Mouse (Mus musculus): ENCODE data around the gene Vps45. TPM values are rescaled to one million over a fixed set of nuclear protein-coding genes. Genes with fewer than 3 reads are reported as not detected.

Vps45 gene
- total RNA-seq, 2 experiments from 2014 or later = 53.6 to 54.1 TPM

DNA sequence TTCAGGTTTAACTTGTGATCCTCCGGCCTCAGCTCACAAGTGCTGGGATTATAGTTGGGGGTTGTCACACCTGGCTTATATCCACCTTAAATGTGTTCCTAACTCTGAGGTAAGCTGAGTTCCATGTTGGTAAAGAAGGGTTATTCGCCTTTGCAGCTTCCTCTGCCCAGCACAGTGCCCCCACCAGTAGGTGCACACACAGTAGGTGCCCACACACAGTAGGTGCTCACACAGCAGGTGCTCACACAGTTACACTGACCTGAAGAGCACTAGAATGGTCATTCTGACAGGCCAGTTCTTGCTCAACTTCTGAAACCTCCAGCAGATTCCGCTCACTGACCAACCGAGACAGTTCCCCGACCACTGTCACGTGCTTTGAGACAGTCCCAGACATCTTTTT is 17.2 kb downstream of the Vps45 start:
- intact Hi-C loops (cut with DNase I) = no loop called here

GRCm38 (mm10) chr3:96040663-96041006 is 17.6 kb downstream of the Vps45 start:
- DNase-seq = no peak
- intact Hi-C loops (cut with DNase I) = no loop called here

More for the DNA sequence above, 17.2 kb downstream of the Vps45 start:
- DNase-seq = no peak

DNA sequence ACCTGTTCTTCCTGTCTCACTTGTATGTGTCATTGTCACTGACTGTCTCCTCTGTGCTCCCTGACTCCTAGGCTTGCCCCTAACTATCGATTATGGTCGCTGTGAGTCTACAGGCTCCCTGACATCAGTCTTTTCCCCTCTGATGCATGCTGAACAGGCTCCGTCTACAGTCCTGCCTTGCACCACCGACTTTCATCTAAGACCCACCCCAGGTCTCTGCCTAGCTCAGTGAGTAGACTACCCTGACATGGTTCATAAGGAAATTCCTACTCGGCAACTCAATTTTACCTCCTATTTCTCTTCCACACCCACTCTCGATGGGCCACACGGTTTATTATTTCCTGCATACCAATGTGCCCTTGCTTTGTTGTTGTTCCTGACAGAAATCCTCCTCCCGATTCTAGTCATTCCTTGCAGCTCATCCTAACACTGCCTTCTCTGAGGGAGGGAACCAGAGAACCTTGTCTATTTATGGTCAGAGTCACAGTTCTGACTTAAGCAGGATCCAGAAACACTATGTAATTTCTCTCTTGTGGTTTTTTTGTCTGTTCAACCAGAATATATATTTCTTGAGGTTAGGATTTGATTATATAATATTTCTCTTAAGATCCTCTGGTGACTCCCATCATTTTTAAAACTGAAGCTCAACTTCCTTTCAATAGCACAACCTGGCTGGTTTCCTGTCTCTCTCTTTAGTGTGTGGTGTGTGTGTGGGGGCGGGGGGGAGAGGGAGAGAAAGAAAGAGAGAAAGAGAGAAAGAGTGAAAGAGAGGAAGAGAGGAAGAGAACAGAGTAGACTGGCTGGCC is 18.2 kb downstream of the Vps45 start:
- DNase-seq = no peak

GRCm38 (mm10) chr3:96038851-96039250 is 19.4 kb downstream of the Vps45 start:
- intact Hi-C loops (cut with DNase I) = no loop called here
- no peak for DNase-seq

More for the DNA sequence above, 18.2 kb downstream of the Vps45 start:
- intact Hi-C loops (cut with DNase I) = no loop called here

- no peak for DNase-seq
- intact Hi-C loops (cut with DNase I) = no loop called here
Observed at GRCm38 (mm10) chr3:96038156-96038555, 20.1 kb downstream of the Vps45 start.

DNA sequence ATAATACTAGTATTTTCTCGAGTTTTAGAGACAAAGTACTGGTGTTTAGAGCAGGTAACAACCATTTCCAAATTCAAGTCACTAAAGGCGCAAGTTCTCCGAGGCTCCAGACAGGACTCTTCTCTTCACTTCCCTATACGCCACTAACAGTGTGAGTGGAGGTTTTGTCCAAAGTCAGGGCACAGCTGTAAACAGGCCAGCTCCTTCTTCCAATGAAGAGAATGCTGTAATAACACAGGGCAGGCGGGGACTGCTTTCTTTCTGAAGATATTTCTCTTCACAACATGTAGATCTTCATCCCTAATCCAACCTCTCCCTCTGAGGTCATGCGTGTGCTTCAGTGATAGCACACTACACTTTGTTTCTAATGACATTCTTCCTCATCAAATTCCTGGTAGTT is 21.5 kb downstream of the Vps45 start:
- DNase-seq = no peak
- intact Hi-C loops (cut with DNase I) = no loop called here

GRCm38 (mm10) chr3:96033046-96033445 is 25.2 kb downstream of the Vps45 start:
- intact Hi-C loops (cut with DNase I) = no loop called here
- no peak for DNase-seq

DNA sequence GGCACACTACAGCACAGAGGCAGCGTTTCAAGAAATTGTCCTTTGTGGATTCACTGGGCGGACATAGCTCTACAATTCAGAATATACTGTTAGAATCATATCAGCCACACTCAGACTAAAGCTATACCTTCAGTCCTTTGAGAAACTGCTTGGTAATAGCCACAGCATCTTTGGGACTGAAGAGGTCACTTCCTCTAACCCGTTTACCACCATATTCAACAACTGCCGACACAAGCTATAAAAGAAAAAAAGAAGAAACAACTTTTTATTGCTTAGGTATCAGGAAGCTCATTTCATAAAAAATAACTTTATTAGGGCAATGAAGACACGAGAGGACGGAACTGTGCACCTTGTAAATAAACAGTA is 25.6 kb downstream of the Vps45 start:
- DNase-seq = no peak
- intact Hi-C loops (cut with DNase I) = no loop called here

- intact Hi-C loops (cut with DNase I) = no loop called here
- no peak for DNase-seq
Observed at GRCm38 (mm10) chr3:96031991-96032651, 26.1 kb downstream of the Vps45 start.

DNA sequence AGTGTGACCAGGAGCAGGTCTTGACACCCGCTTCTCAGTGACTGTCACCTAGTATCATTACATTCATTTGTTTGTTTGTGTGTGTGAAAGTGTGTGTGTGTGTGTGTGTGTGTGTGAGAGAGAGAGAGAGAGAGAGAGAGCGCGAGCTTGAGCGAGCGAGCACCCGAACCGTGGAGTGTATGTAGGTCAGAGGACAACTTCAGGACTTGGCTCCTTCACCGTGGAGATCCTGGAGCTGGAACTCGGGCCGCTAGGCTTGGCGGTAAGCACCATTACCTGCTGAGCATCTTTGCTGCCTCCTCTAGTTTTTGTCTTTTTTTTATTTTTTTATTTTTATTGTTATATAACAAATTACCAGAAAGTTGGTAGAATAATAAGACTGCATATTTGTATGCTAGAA is 28.5 kb downstream of the Vps45 start:
- no peak for DNase-seq
- intact Hi-C loops (cut with DNase I) = no loop called here

- DNase-seq = no peak
- intact Hi-C loops (cut with DNase I) = no loop called here
Observed at GRCm38 (mm10) chr3:96029336-96029735, 28.9 kb downstream of the Vps45 start.

DNA sequence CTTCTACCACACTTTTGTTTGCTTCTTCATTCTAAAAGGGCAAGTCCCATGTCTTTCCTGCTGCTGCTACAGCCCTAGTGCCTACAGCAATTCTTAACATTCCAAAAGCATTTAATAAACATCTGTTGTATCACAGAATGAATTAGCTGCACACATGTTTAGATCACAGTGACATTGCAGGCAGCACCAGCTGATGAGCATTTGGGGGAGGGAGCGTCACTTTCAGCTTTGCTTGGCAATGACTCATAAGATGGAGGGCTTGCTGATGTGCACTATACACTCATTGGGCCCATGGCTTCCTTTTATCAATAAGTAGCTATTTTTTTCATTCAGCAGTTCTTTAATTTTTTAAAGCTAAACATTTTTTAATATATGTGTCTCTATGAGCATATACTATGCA is 30.4 kb downstream of the Vps45 start:
- no peak for DNase-seq
- intact Hi-C loops (cut with DNase I) = no loop called here

GRCm38 (mm10) chr3:96027145-96027544 is 31.1 kb downstream of the Vps45 start:
- no peak for DNase-seq
- intact Hi-C loops (cut with DNase I) = no loop called here

DNA sequence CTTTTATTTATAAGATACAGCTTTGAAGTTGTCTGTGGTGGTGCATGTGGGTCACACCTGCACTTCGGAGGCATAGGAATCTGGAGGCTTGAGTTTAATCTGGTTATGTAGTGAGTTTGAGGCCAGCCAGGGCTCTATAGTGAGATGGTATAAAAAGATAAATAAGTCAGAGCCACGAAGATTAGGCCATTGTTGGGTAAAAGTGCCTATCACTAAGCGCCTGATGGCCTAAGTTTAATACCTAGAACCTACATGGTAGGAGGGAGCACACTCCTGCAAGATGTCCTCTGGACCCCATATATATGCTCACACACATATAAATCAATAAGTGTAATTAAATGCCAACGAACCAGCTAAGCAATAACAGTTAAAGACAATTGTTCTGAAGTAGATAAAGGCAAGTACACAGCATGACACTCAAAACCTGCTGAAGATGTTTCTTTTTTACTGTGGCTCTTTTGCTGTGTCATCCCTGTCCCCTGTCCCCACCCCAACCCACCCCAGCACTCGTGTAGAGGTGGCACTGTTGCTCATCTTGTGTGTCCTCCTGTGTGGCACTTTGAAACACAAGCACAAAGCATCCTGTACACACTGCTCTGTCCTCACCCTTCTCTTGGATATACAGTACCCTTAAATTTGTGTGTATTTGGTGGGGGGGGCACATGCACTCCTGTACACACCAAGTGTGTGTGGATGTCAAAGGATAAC is 36.7 kb downstream of the Vps45 start:
- intact Hi-C loops (cut with DNase I) = no loop called here

GRCm38 (mm10) chr3:96020735-96021134 is 37.5 kb downstream of the Vps45 start:
- intact Hi-C loops (cut with DNase I) = no loop called here
- DNase-seq = no peak

More for the DNA sequence above, 36.7 kb downstream of the Vps45 start:
- DNase-seq = no peak

DNA sequence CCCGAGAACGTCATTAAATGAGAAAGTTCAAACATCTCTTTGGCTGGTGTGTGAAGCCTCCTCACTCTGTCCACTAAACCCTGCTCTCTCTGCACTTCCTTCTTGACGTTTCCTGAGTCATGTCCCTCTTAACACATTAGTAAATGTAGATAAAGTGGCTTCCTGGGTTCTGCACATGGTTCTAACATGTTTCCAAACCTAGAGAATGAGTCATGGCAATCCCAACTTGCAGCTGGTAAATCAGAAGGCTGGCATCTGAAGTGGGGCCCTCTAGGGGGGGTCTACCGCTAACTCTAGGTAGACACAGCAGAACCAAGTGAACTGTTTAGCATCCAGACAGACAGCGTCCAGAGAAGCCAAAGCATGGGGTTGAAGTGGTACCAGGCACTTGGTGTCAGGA is 40.8 kb downstream of the Vps45 start:
- DNase-seq = no peak
- intact Hi-C loops (cut with DNase I) = no loop called here

DNA sequence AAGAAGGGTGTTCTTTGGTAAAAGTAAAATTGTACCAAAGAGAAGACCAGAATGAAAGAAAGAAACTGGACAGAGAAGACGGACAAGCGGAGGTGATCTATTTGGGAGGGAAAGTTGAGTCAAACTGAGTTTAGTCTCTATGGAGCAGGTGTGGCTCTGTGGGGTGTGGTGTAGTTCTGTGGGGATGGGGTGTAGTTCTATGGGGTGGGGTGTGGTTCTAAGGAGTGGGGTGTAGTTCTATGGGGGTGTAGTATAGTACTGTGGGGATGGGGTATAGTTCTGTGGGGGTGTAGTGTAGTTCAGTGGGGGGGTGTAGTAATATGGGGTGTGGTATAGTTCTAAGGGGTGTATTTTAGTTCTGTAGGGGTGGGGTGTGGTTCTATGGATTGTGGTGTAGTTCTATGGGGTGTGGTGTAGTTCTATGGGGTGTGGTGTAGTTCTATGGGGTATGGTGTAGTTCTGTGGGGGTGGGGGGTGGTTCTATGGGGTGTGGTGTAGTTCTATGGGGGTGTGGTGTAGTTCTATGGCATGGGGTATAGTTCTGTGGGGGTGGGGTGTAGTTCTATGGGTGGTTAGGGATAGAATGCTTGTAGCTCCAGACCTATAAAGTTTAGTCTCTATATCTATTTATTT is 41.9 kb downstream of the Vps45 start:
- intact Hi-C loops (cut with DNase I) = no loop called here
- DNase-seq = no peak

DNA sequence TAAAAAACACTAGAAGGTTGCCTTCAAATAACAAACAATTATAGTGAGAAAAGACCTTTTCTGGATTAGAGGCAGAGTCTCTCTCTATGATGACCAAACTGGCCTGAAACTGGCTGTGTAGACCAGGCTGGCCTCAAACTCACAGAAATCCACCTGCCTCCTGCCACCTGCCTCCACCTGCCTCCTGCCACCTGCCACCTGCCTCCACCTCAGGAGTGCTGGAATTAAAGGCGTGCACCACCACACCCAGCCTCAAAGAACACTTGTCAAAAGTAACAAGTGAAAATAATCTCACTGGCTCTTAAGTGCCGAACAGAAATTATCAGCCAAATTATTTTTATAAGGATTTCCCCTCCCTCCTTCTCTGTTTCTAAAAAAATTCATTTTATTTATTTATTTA is 42.6 kb downstream of the Vps45 start:
- DNase-seq = no peak
- intact Hi-C loops (cut with DNase I) = no loop called here

- intact Hi-C loops (cut with DNase I) = no loop called here
Observed at GRCm38 (mm10) chr3:96012805-96013204, 45.5 kb downstream of the Vps45 start.

DNA sequence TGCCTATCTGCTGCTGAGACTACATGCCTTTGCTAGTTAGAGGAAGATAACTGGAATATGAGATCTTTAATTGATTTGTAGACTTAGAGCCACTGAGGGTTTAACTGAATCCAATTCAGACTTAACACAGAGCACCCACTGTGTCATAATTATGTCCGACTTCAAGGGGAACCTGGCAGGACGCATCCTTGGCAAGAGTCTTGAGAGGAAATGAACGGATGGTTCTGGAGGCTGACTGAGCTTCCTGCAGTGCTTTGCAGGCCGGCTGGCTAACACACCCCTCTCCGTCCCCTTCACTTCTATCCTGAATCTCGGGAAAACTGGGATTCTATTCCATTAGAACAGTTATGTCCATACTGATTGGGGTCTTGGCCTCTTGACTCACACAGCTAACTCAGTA is 49.8 kb downstream of the Vps45 start:
- DNase-seq = no peak
- intact Hi-C loops (cut with DNase I) = no loop called here

More at GRCm38 (mm10) chr3:96012805-96013204, 45.5 kb downstream of the Vps45 start:
- no peak for DNase-seq

DNA sequence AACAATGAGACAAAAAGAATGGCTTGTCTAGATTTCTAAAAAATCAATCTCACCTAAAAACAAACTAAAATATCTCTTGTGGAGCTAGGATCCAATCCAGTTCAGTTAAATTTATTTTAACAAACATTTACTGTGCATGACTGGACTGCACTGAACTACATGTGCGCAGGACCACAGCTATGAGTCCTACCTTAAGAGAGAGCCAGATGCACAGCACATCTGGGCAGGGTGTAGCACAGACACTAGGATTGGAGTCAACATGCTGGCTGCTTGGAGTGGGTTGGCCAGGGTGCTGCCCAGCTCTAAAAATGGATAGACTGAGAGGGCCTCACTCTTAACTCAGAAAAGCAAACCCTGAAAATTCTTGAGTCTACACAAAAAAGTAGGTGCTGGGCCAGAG is 56.7 kb downstream of the Vps45 start:
- no peak for DNase-seq
- intact Hi-C loops (cut with DNase I) = no loop called here
